Mouse (Mus musculus) ES-Bruce4 (cell line): ENCODE results near the gene Dpp9.

Experiments
- CTCF ChIP-seq: IDR thresholded peaks from one replicate; pipeline ENCODE4 v1.8.1; 2011; ENCODE audit warnings: low read depth, low read length
- EP300 ChIP-seq: IDR thresholded peaks from 2 replicates; pipeline ENCODE4 v1.6.1; 2011; ENCODE audit warnings: low read depth, low read length; ENCODE audit not compliant: insufficient read depth
- POLR2A ChIP-seq: IDR thresholded peaks from one replicate; pipeline ENCODE4 v1.8.1; 2011; ENCODE audit warnings: low read length; ENCODE audit not compliant: insufficient read depth

GRCm38 (mm10) chr17:56139355-56139754 lies 79.3 kb downstream of the Dpp9 start:
- TF ChIP-seq CTCF (no peak), EP300 (no peak), POLR2A (no peak)
